23 mouse cellular contexts compared by ENCODE assay signal in genomic region chr6:52095575-52095974, GRCm38 (mm10).
DNase-seq lines count a peak whose midpoint lies in the region; TF ChIP-seq lines count a peak whose summit lies in the region.
"Had no signal": no experiment of that assay in that cellular context is flagged by ENCODE, and none has a peak within 500 bp of the region (broad histone marks: within the 10 kb centered on the region; RNA-seq: fewer than 3 reads in every experiment).

No protein-coding gene starts in this region.

- intact Hi-C loops in gastrocnemius, adult 2 months (cut with DNase I), result no loop called here
- intact Hi-C loops in left cerebral cortex, postnatal 10 days (cut with DNase I), result no loop called here

- DNase-seq in kidney, adult 18-20 months, result peak; percentile 40
- no peak for DNase-seq in kidney, postnatal 10 days
- peak; percentile 80 for DNase-seq in kidney, adult 9 months
- no peak for DNase-seq in kidney, postnatal 4 days
- DNase-seq in kidney, postnatal 36 days, result peak; percentile 41 to 66
- no peak for DNase-seq in gastrocnemius, adult 2 months
- no peak for DNase-seq in left cerebral cortex, postnatal 10 days (ENCODE audit: extremely low spot score in 1 of 2, low spot score in 2 of 2)
- DNase-seq: adrenal gland, postnatal 10 days; adrenal gland, postnatal 36 days; B cell, adult 2 months; cerebellum, adult 18-20 months; cerebellum, adult 9-10 months; cerebellum, postnatal 14 days; embryo, embryonic 11 days; gastrocnemius, postnatal 14 days; heart, adult 11 months had no signal

- H3K4me3 ChIP-seq in gastrocnemius, adult 2 months, result no peak overlapping the region
- H3K4me3 ChIP-seq: embryonic facial prominence, embryonic 10.5 days; embryonic facial prominence, embryonic 13.5 days; erythroblast, embryonic 14.5 days; forebrain, embryonic 12.5 days; forebrain, embryonic 15.5 days; hindbrain, embryonic 12.5 days; hindbrain, embryonic 15.5 days had no signal

- TF ChIP-seq CTCF in gastrocnemius, adult 2 months (IDR thresholded peaks at IDR 0.05), result no peak

- no peak overlapping the region for H3K27ac ChIP-seq in gastrocnemius, adult 2 months
- H3K27ac ChIP-seq: embryonic facial prominence, embryonic 10.5 days; embryonic facial prominence, embryonic 13.5 days; forebrain, embryonic 12.5 days; forebrain, embryonic 15.5 days; hindbrain, embryonic 12.5 days; hindbrain, embryonic 15.5 days had no signal

Comparison
In these comparisons a context has a peak if more than half of its experiments do, and no peak if none do; other contexts are left out.
1. DNase-seq: peak in kidney, adult 18-20 months (single experiment), kidney, adult 9 months (single experiment) and kidney, postnatal 36 days (2 of 2); none in kidney, postnatal 10 days (single experiment), kidney, postnatal 4 days (0 of 2), gastrocnemius, adult 2 months (single experiment) and left cerebral cortex, postnatal 10 days (0 of 2).